Comparison of ENCODE assay signal across 24 mouse cellular contexts in genomic region chr14:30033405-30033804, GRCm38 (mm10). TPM values are rescaled to one million over a fixed set of nuclear protein-coding genes. Genes with fewer than 3 reads are reported as not detected.
"Had no signal": no experiment of that assay in that cellular context is flagged by ENCODE, and none has a peak within 500 bp of the region (broad histone marks: within the 10 kb centered on the region; RNA-seq: fewer than 3 reads in every experiment).

No protein-coding gene starts in this region.

- H3K9ac ChIP-seq: limb, embryonic 12.5 days; limb, embryonic 15.5 days; liver, embryonic 14.5 days; liver, postnatal 0 days; lung, embryonic 14.5 days; midbrain, embryonic 13.5 days; neural tube, embryonic 13.5 days had no signal

- H3K4me3 ChIP-seq: limb, embryonic 12.5 days; limb, embryonic 15.5 days; megakaryocyte, embryonic 14.5 days; midbrain, embryonic 10.5 days; midbrain, embryonic 13.5 days; myocyte; neural tube, embryonic 13.5 days had no signal

- DNase-seq: kidney, adult 9 months; kidney, postnatal 10 days; left cerebral cortex, postnatal 4 days; liver, postnatal 0 days; lung, embryonic 14.5 days; right cerebral cortex, postnatal 4 days; thymus, adult 2 months; thymus, postnatal 14 days; thymus, postnatal 4 days had no signal

- H3K4me1 ChIP-seq: limb, embryonic 12.5 days; limb, embryonic 15.5 days; megakaryocyte, embryonic 14.5 days; midbrain, embryonic 10.5 days; midbrain, embryonic 13.5 days; neural tube, embryonic 13.5 days had no signal

- H3K9me3 ChIP-seq: limb, embryonic 12.5 days; limb, embryonic 15.5 days; megakaryocyte, embryonic 14.5 days; midbrain, embryonic 10.5 days; midbrain, embryonic 13.5 days; neural tube, embryonic 13.5 days had no signal

- ATAC-seq: liver, postnatal 0 days; lung, postnatal 0 days; midbrain, embryonic 13.5 days; midbrain, embryonic 16.5 days had no signal

- H3K36me3 ChIP-seq: limb, embryonic 12.5 days; limb, embryonic 15.5 days; midbrain, embryonic 10.5 days; midbrain, embryonic 13.5 days; neural tube, embryonic 13.5 days had no signal

- H3K27ac ChIP-seq: limb, embryonic 12.5 days; limb, embryonic 15.5 days; liver, embryonic 14.5 days; macrophage; midbrain, embryonic 10.5 days; midbrain, embryonic 13.5 days; neural tube, embryonic 13.5 days; stomach, postnatal 0 days had no signal

- H3K4me2 ChIP-seq: limb, embryonic 12.5 days; limb, embryonic 15.5 days; liver, embryonic 11.5 days; lung, embryonic 14.5 days; midbrain, embryonic 13.5 days; neural tube, embryonic 13.5 days had no signal

- H3K27me3 ChIP-seq: limb, embryonic 12.5 days; limb, embryonic 15.5 days; midbrain, embryonic 13.5 days; neural tube, embryonic 13.5 days had no signal

RNA-seq across cellular contexts. Expression of gene Chdh, which starts 24.6 kb away (rescaled TPM):
- total RNA-seq: monocyte, adult 5-6 weeks had no signal
- polyA plus RNA-seq: midbrain, embryonic 10.5 days; myocyte had no signal

RNA-seq across cellular contexts. Expression of gene Il17rb, which starts 24.7 kb away (rescaled TPM):
- total RNA-seq: monocyte, adult 5-6 weeks; neutrophil, adult 5-6 weeks had no signal
- polyA plus RNA-seq: macrophage had no signal
